Mouse (Mus musculus) lung, embryonic 16.5 days (tissue): ENCODE data around the gene Slc2a2. TPM values are rescaled to one million over a fixed set of nuclear protein-coding genes. Genes with fewer than 3 reads are reported as not detected.

Source experiments
- ATAC-seq: fragments of 200-750 bp; cut with Nextera tagmentation; 2 replicates; pipeline ENCODE4 v1.8.0; 2017; ENCODE audit warnings: low read depth, mild to moderate bottlenecking, moderate library complexity
- H3K27ac ChIP-seq: fragments of 300-500 bp; sonication (generic); 2 replicates; pipeline ENCODE4 v1.5.1; 2014; ENCODE audit warnings: mild to moderate bottlenecking, control low read depth, low read length
- H3K27me3 ChIP-seq: fragments of 300-500 bp; sonication (generic); 2 replicates; pipeline ENCODE4 v1.6.1; 2014; ENCODE audit warnings: low read depth, low read length, mixed read lengths; ENCODE audit not compliant: control insufficient read depth, insufficient read depth
- H3K36me3 ChIP-seq: fragments of 300-500 bp; sonication (generic); 2 replicates; pipeline ENCODE4 v1.6.1; 2014; ENCODE audit warnings: low read length; ENCODE audit not compliant: control insufficient read depth, insufficient read depth
- H3K4me1 ChIP-seq: fragments of 300-500 bp; sonication (generic); replicated peaks from 2 replicates; pipeline ENCODE4 v1.6.1; 2014; ENCODE audit warnings: low read length, mixed read lengths; ENCODE audit not compliant: control insufficient read depth, insufficient read depth
- H3K4me2 ChIP-seq: fragments of 300-500 bp; sonication (generic); 2 replicates; pipeline ENCODE4 v1.6.1; 2014; ENCODE audit warnings: low read depth, low read length, control low read depth
- H3K4me3 ChIP-seq: fragments of 300-500 bp; sonication (generic); 2 replicates; pipeline ENCODE4 v1.5.1; 2014; ENCODE audit warnings: mild to moderate bottlenecking, low read length, control low read depth
- H3K9ac ChIP-seq: fragments of 300-500 bp; sonication (generic); 2 replicates; pipeline ENCODE4 v1.6.1; 2014; ENCODE audit warnings: low read length, control low read depth
- H3K9me3 ChIP-seq: fragments of 300-500 bp; sonication (generic); 2 replicates; pipeline ENCODE4 v1.6.1; 2016; ENCODE audit warnings: low read length; ENCODE audit not compliant: control insufficient read depth
- WGBS: fragments of 180-500 bp; shearing (Covaris S2); extraction: QIAGEN DNeasy Blood & Tissue Kit; methylation state at CpG from one replicate; pipeline ENCODE4 v1.1.7; 2014; 5-methylcytosine and 5-hydroxymethylcytosine counted together
- polyA plus RNA-seq: library from polyadenylated mRNA; unstranded; fragments of >200 nt; fragmentation: Nextera tagmentation; extraction: Ambion mirVana; gene quantifications from 2 replicates; pipeline ENCODE4 v1.2.1, GENCODE M21; 2015

Gene Slc2a2
- polyA plus RNA-seq, 1 experiment from 2014 or later, result 0.28 TPM

DNA sequence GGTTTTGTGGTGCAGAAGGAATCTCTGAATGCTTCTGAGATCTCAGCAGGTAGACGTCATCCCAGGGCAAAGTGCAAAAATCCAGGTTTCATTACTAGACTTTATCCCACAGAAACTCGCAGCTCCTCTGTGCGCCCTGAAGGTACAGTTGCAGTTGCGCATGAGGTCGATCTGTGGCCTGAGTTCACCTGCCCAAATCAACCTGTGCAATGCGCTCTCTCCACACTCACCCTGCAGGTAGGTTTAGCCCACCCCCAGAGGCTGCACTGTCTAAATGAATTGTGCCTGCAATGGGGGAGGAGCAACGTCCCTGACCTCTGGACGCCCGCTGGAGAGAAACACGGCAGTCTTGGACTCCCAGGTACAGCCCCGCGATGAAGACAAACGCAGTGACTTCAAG lies 2.1 kb upstream of the Slc2a2 start:
- H3K27me3 ChIP-seq, result no peaks in the 10 kb centered on the region
- ATAC-seq, result no peak
- no peaks in the 10 kb centered on the region for H3K9me3 ChIP-seq
- H3K27ac ChIP-seq, result no peak overlapping the region
- no peaks in the 10 kb centered on the region for H3K36me3 ChIP-seq
- WGBS, result 54% methylated on average over 13 of the region's 13 CpGs
- H3K4me3 ChIP-seq, result no peak overlapping the region
- no peak overlapping the region for H3K9ac ChIP-seq
- 0 out of 2 replicates have a peak overlapping the region, but pooled peaks have one; percentile 20 for H3K4me2 ChIP-seq
- no peaks in the 10 kb centered on the region for H3K4me1 ChIP-seq

DNA sequence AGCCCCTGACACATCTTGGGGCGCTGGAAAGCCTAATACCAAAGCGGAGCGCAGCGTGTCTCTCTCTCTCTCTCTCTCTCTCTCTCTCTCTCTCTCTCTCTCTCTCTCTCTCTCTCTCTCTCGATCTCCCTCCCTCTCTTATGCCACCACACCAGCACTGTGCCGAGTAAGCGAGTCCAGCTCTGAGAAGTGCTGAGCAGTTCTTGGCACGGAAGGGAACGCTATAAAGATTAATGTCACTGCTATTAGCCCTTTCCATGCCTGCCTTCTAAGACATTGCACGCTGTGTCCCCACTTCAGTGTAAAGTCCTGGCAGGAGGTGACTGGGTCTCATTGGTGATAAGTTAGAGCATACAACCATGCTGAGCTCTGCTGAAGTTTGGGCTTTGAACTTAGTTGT lies 1.5 kb upstream of the Slc2a2 start:
- Histone ChIP-seq H3K9me3 (no peaks in the 10 kb centered on the region), H3K9ac (no peak overlapping the region), H3K27me3 (no peaks in the 10 kb centered on the region), H3K4me3 (no peak overlapping the region), H3K4me2 (0 out of 2 replicates have a peak overlapping the region, but pooled peaks have one; percentile 20), H3K27ac (no peak overlapping the region), H3K4me1 (no peaks in the 10 kb centered on the region), H3K36me3 (no peaks in the 10 kb centered on the region)
- 37% methylated on average over 10 of the region's 10 CpGs for WGBS
- no peak for ATAC-seq

DNA sequence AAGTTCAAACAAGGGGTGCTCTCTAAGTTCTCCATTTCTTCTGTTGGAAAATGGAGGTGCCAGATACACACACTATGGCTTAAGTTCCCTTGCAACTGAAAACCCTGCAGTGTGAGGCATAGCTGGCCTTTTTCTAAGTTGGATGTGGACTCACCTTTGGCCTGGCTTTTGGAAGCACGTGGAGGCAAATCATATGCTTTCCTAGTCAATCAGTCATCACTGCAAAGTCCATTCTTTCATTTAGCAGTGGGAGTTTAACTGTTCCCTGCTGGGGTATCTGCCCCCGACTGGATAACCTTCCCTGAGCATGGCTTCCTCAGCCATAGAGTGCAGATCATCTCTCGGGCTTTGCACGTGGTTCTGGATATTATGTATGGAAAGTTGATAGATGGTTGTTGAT lies 1.9 kb downstream of the Slc2a2 start:
- H3K27me3 ChIP-seq, result no peaks in the 10 kb centered on the region

DNA sequence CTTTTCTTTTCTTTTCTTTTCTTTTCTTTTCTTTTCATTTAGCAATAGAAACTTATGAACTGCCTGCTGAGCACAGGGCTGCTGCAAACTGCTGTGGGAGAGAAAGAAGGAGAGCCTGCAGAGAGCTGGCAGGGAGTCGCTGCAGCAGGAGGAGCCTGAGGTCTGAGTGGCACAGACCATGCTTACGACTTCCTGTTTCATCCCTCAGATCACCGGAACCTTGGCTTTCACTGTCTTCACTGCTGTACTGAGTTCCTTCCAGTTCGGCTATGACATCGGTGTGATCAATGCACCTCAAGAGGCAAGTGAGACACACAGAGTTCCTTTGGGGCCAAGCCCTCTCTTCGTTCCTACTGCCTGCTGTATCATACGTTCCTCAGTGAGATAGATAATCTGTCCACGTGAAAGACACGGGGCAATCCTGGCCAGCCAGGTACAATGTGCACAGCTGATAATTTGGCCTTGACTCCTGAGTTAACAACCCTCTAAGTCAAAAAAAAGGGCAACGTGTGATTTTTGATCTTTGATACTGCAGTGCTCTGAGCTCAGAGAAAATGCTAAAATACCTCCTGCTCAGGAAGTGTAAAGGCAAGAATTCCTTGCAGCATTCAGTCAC lies 7.9 kb downstream of the Slc2a2 start:
- no peaks in the 10 kb centered on the region for H3K4me1 ChIP-seq
- H3K4me2 ChIP-seq, result no peak overlapping the region
- ATAC-seq, result no peak
- H3K4me3 ChIP-seq, result no peak overlapping the region
- no peak overlapping the region for H3K9ac ChIP-seq
- no peaks in the 10 kb centered on the region for H3K36me3 ChIP-seq
- H3K27ac ChIP-seq, result no peak overlapping the region
- H3K27me3 ChIP-seq, result no peaks in the 10 kb centered on the region
- H3K9me3 ChIP-seq, result no peaks in the 10 kb centered on the region
- WGBS, result 57% methylated on average over 10 of the region's 10 CpGs

More for the DNA sequence above, 1.9 kb downstream of the Slc2a2 start:
- ATAC-seq, result no peak
- Histone ChIP-seq H3K27ac (no peak overlapping the region), H3K4me3 (no peak overlapping the region), H3K4me1 (no peaks in the 10 kb centered on the region), H3K9me3 (no peaks in the 10 kb centered on the region), H3K36me3 (no peaks in the 10 kb centered on the region), H3K4me2 (no peak overlapping the region), H3K9ac (no peak overlapping the region)
- WGBS, result 72% methylated on average over 4 of the region's 4 CpGs

DNA sequence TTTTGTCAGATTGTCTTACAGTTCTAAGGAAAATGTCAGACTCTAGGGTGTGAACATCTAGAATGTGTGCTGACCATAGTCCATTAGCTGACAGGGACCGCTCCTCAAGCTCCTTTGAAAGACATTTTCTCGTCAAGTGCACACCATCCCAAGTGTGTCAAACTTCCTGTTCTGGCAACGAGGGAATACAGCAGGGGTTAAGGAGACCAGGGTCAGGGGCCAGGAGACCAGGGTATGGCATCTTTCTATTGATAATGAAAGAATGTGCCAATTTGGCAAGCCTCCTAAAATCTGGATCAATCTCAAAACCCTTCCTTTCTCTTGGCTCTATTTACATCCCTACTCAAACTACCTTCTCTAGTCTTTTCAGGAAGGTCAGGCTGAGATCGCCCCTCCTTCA lies 9.0 kb downstream of the Slc2a2 start:
- no peak for ATAC-seq
- Histone ChIP-seq H3K9ac (no peak overlapping the region), H3K27me3 (no peaks in the 10 kb centered on the region), H3K9me3 (no peaks in the 10 kb centered on the region), H3K4me2 (no peak overlapping the region), H3K36me3 (no peaks in the 10 kb centered on the region), H3K4me1 (no peaks in the 10 kb centered on the region), H3K27ac (no peak overlapping the region), H3K4me3 (no peak overlapping the region)
- 60% methylated on average over 4 of the region's 4 CpGs for WGBS

DNA sequence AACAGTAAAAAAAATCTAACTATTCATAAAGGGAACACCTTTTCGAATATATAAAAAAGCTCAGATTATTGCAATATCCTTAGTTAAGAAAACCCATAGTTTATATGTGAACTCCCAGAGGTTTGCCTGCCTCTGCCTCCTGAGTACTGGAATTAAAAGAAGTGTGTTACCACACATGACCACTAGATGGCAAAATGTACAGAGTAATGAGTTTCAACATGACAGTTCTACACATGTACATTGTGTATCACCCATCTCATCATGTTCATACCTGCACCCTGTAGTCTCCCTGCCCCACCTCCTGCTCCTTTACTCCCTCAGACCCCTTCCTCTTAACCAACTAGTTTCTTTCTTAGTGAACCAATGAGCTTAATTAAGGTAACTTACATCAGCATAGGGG lies 12.0 kb downstream of the Slc2a2 start:
- Histone ChIP-seq H3K9ac (no peak overlapping the region), H3K9me3 (no peaks in the 10 kb centered on the region), H3K36me3 (no peaks in the 10 kb centered on the region), H3K27ac (no peak overlapping the region), H3K4me3 (no peak overlapping the region), H3K4me1 (no peaks in the 10 kb centered on the region), H3K4me2 (no peak overlapping the region), H3K27me3 (no peaks in the 10 kb centered on the region)
- no peak for ATAC-seq
- 69% methylated on average over 1 of the region's 1 CpGs for whole genome bisulfite sequencing

DNA sequence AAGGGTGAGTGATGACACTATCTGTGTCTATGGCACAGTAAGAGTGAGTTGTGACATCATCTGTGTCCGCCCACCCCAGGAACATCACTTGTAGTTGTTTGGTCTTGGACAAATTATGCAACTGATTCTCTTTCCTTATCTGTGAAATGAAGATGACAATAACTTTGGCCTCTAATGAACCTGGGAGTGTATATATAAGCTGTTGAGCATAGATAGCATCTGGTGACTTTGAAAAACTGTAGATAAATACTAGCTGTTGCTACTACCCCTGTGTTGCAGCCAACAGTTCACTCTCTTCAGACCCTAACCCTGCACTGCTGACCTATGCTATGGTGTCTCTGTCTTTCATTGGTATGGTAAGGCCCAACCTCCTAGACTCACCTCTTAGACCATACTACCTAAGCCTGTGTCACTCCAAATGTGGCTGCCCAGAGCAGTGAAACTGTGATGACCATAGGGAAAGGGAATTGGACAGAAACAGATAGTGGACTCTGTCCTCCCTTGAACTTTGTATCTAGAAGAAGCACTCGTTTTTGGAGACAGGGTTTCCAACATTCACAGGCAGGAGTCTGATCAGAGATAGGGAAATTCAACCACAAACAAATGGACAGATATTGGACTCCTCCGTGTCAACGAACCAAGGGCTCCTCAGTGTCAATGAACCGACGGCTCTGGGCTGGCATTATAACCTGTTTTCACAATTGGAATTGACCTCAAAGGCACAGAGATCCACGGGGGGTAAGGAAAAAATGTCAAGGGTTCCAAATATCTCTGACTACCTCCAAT lies 16.4 kb downstream of the Slc2a2 start:
- WGBS, result 66% methylated on average over 7 of the region's 7 CpGs
- no peak for ATAC-seq
- H3K9ac ChIP-seq, result no peak overlapping the region
- no peaks in the 10 kb centered on the region for H3K27me3 ChIP-seq
- H3K4me3 ChIP-seq, result no peak overlapping the region
- H3K4me2 ChIP-seq, result no peak overlapping the region
- H3K4me1 ChIP-seq, result no peaks in the 10 kb centered on the region
- H3K9me3 ChIP-seq, result no peaks in the 10 kb centered on the region
- no peaks in the 10 kb centered on the region for H3K36me3 ChIP-seq
- no peak overlapping the region for H3K27ac ChIP-seq

DNA sequence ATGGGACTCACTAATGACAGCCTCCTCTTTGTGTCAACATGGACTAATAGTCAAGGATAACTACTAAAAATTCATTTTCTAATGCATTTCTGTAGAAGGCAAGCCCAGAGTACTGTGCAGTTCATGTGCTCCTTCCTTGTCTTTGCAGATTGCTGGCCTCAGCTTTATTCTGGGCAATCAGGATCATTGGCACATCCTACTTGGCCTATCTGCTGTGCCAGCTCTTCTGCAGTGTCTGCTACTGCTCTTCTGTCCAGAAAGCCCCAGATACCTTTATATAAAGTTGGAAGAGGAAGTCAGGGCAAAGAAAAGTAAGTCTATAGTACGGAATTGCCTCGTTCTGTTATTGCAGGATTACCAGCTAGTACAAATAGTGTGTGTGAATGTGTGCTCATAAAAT lies 20.8 kb downstream of the Slc2a2 start:
- ATAC-seq, result no peak
- 85% methylated on average over 2 of the region's 2 CpGs for WGBS
- no peaks in the 10 kb centered on the region for H3K9me3 ChIP-seq
- no peaks in the 10 kb centered on the region for H3K27me3 ChIP-seq
- H3K4me1 ChIP-seq, result peaks cover 12% of the 10 kb centered on the region
- no peak overlapping the region for H3K4me3 ChIP-seq
- no peak overlapping the region for H3K4me2 ChIP-seq
- H3K36me3 ChIP-seq, result no peaks in the 10 kb centered on the region
- H3K9ac ChIP-seq, result no peak overlapping the region
- no peak overlapping the region for H3K27ac ChIP-seq

DNA sequence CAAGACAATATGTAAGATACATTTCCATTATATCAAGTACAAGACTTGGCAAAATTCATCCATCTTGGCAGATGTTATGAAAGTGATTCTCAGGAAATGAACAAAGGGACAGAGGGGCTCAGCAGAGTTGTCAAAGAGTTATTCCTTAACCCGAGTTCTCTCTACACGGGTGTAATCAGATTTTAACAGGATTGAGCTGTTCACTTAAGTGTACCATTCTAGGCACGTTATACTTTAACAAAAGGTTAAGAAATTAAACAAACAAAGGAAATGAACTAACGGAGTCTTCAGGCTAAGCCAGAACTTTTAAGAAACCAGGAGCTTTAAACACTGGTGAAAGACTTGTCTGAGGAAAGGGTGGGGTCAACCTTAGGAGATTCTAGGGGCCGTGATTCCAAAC lies 23.5 kb downstream of the Slc2a2 start:
- ATAC-seq, result 0 out of 2 replicates have a peak, but pooled peaks have one; percentile 4
- Histone ChIP-seq H3K27me3 (no peaks in the 10 kb centered on the region), H3K4me1 (peaks cover 12% of the 10 kb centered on the region), H3K4me2 (no peak overlapping the region), H3K9me3 (no peaks in the 10 kb centered on the region), H3K36me3 (no peaks in the 10 kb centered on the region), H3K4me3 (no peak overlapping the region), H3K9ac (no peak overlapping the region), H3K27ac (peak overlapping the region; percentile 43; the same call in 1 of the 2 replicates)
- 26% methylated on average over 5 of the region's 5 CpGs for WGBS
